Mouse (Mus musculus) liver, embryonic 12.5 days (tissue): ENCODE measurements around the gene Adgrd1. TPM values are rescaled to one million over a fixed set of nuclear protein-coding genes. Genes with fewer than 3 reads are reported as not detected.

ENCODE experiments used
- ATAC-seq: fragments of 200-750 bp; cut with Nextera tagmentation; 2 replicates; pipeline ENCODE4 v1.8.0; 2017; ENCODE audit warnings: moderate number of reproducible peaks, mild to moderate bottlenecking, moderate library complexity
- H3K27ac ChIP-seq: fragments of 300-500 bp; sonication (generic); 2 replicates; pipeline ENCODE4 v1.5.1; 2016; ENCODE audit warnings: mild to moderate bottlenecking
- H3K27me3 ChIP-seq: fragments of 300-500 bp; sonication (generic); replicated peaks from 2 replicates; pipeline ENCODE4 v1.6.1; 2016; ENCODE audit warnings: mild to moderate bottlenecking, moderate library complexity
- H3K36me3 ChIP-seq: fragments of 300-500 bp; sonication (generic); 2 replicates; pipeline ENCODE4 v1.6.1; 2016; ENCODE audit warnings: mild to moderate bottlenecking, moderate library complexity
- H3K4me1 ChIP-seq: fragments of 300-500 bp; sonication (generic); 2 replicates; pipeline ENCODE4 v1.6.1; 2016
- H3K4me2 ChIP-seq: fragments of 300-500 bp; sonication (generic); 2 replicates; pipeline ENCODE4 v1.6.1; 2016; ENCODE audit warnings: mild to moderate bottlenecking, moderate library complexity
- H3K4me3 ChIP-seq: fragments of 300-500 bp; sonication (generic); 2 replicates; pipeline ENCODE4 v1.5.1; 2016; ENCODE audit warnings: mild to moderate bottlenecking, moderate library complexity
- H3K9ac ChIP-seq: fragments of 300-500 bp; sonication (generic); 2 replicates; pipeline ENCODE4 v1.6.1; 2016; ENCODE audit warnings: mild to moderate bottlenecking, moderate library complexity
- H3K9me3 ChIP-seq: fragments of 300-500 bp; sonication (generic); replicated peaks from 2 replicates; pipeline ENCODE4 v1.6.1; 2016; ENCODE audit warnings: mild to moderate bottlenecking, moderate library complexity
- WGBS: fragments of 180-500 bp; shearing (Covaris S2); methylation state at CpG from one replicate; pipeline ENCODE4 v1.1.7; 2016; ENCODE audit not compliant: insufficient replicate concordance; 5-methylcytosine and 5-hydroxymethylcytosine counted together
- polyA plus RNA-seq: library from polyadenylated mRNA; unstranded; fragments of >200 nt; fragmentation: Nextera tagmentation; extraction: Ambion mirVana; gene quantifications from 2 replicates; pipeline ENCODE4 v1.2.1, GENCODE M21; 2016

Adgrd1 gene
- polyA plus RNA-seq: 0.02 and 0.05 TPM in 2 replicates

- ATAC-seq: no peak
- Histone ChIP-seq H3K4me2 (no peak within 1 kb of the TSS), H3K4me1 (no peaks in the 10 kb centered on the region), H3K9me3 (no peaks in the 10 kb centered on the region), H3K36me3 (no peaks in the 10 kb centered on the region), H3K4me3 (no peak within 1 kb of the TSS), H3K27me3 (no peaks in the 10 kb centered on the region), H3K27ac (no peak within 1 kb of the TSS), H3K9ac (no peak within 1 kb of the TSS)
- 42% methylated on average over 6 of the region's 6 CpGs for WGBS
These were observed at the start of gene Adgrd1 for GRCm38 (mm10) chr5:129096511-129096910. Gene Adgrd1 (plus strand): TSS chr5:129096750.

GRCm38 (mm10) chr5:129049372-129049771, 47.2 kb upstream of the Adgrd1 start:
- Histone ChIP-seq H3K9ac (no peak overlapping the region), H3K27me3 (peaks cover 10% of the 10 kb centered on the region; the same call in 1 of the 2 replicates), H3K9me3 (no peaks in the 10 kb centered on the region), H3K4me1 (no peaks in the 10 kb centered on the region), H3K4me3 (no peak overlapping the region), H3K36me3 (no peaks in the 10 kb centered on the region), H3K27ac (no peak overlapping the region), H3K4me2 (no peak overlapping the region)
- 68% methylated on average over 9 of the region's 9 CpGs for WGBS
- no peak for ATAC-seq

- no peak overlapping the region for H3K4me3 ChIP-seq
- H3K4me1 ChIP-seq: no peaks in the 10 kb centered on the region
- ATAC-seq: no peak
- WGBS: 55% methylated on average over 3 of the region's 3 CpGs
- no peaks in the 10 kb centered on the region for H3K9me3 ChIP-seq
- no peak overlapping the region for H3K9ac ChIP-seq
- no peak overlapping the region for H3K27ac ChIP-seq
- H3K27me3 ChIP-seq: peaks cover 10% of the 10 kb centered on the region; the same call in 1 of the 2 replicates
- H3K4me2 ChIP-seq: no peak overlapping the region
- no peaks in the 10 kb centered on the region for H3K36me3 ChIP-seq
These were observed 44.6 kb upstream of the Adgrd1 start for GRCm38 (mm10) chr5:129051910-129052309.

GRCm38 (mm10) chr5:129052636-129053355, 43.8 kb upstream of the Adgrd1 start:
- Histone ChIP-seq H3K9me3 (no peaks in the 10 kb centered on the region), H3K4me3 (no peak overlapping the region), H3K4me2 (no peak overlapping the region), H3K4me1 (no peaks in the 10 kb centered on the region), H3K36me3 (no peaks in the 10 kb centered on the region), H3K9ac (no peak overlapping the region), H3K27ac (no peak overlapping the region), H3K27me3 (peaks cover 10% of the 10 kb centered on the region; the same call in 1 of the 2 replicates)
- ATAC-seq: no peak
- WGBS: 41% methylated on average over 20 of the region's 20 CpGs

GRCm38 (mm10) chr5:129054675-129055284, 41.8 kb upstream of the Adgrd1 start:
- WGBS: 66% methylated on average over 9 of the region's 9 CpGs
- Histone ChIP-seq H3K4me3 (no peak overlapping the region), H3K4me1 (no peaks in the 10 kb centered on the region), H3K36me3 (no peaks in the 10 kb centered on the region), H3K9me3 (no peaks in the 10 kb centered on the region), H3K27me3 (peaks cover 7% of the 10 kb centered on the region; the same call in 1 of the 2 replicates), H3K4me2 (no peak overlapping the region), H3K9ac (no peak overlapping the region), H3K27ac (no peak overlapping the region)
- no peak for ATAC-seq

- Histone ChIP-seq H3K4me3 (no peak overlapping the region), H3K4me1 (no peaks in the 10 kb centered on the region), H3K36me3 (no peaks in the 10 kb centered on the region), H3K27ac (no peak overlapping the region), H3K4me2 (no peak overlapping the region), H3K9me3 (no peaks in the 10 kb centered on the region), H3K27me3 (peaks cover 28% of the 10 kb centered on the region), H3K9ac (no peak overlapping the region)
- WGBS: 69% methylated on average over 3 of the region's 3 CpGs
- ATAC-seq: no peak
These were observed 37.4 kb upstream of the Adgrd1 start for GRCm38 (mm10) chr5:129059116-129059515.

- Histone ChIP-seq H3K9me3 (no peaks in the 10 kb centered on the region), H3K4me3 (no peak overlapping the region), H3K36me3 (no peaks in the 10 kb centered on the region), H3K4me2 (no peak overlapping the region), H3K4me1 (0 out of 2 replicates have a peak, but pooled peaks cover 6% of the 10 kb centered on the region), H3K27ac (no peak overlapping the region), H3K9ac (no peak overlapping the region), H3K27me3 (peaks cover 38% of the 10 kb centered on the region)
- WGBS: 22% methylated on average over 13 of the region's 13 CpGs
- no peak for ATAC-seq
These were observed 35.0 kb upstream of the Adgrd1 start for GRCm38 (mm10) chr5:129061579-129061978.

GRCm38 (mm10) chr5:129063037-129063791, 33.3 kb upstream of the Adgrd1 start:
- no peak for ATAC-seq
- WGBS: 12% methylated on average over 21 of the region's 21 CpGs

GRCm38 (mm10) chr5:129063792-129064087, 32.8 kb upstream of the Adgrd1 start:
- Histone ChIP-seq H3K36me3 (no peaks in the 10 kb centered on the region), H3K4me3 (no peak overlapping the region), H3K27me3 (peaks cover 30% of the 10 kb centered on the region), H3K9ac (no peak overlapping the region), H3K27ac (no peak overlapping the region), H3K4me2 (peak overlapping the region; percentile 18; the same call in 1 of the 2 replicates), H3K9me3 (no peaks in the 10 kb centered on the region), H3K4me1 (0 out of 2 replicates have a peak, but pooled peaks cover 6% of the 10 kb centered on the region)
- WGBS: 37% methylated on average over 8 of the region's 8 CpGs
- no peak for ATAC-seq

More at GRCm38 (mm10) chr5:129063037-129063791, 33.3 kb upstream of the Adgrd1 start:
- no peaks in the 10 kb centered on the region for H3K9me3 ChIP-seq
- peaks cover 30% of the 10 kb centered on the region for H3K27me3 ChIP-seq
- no peak overlapping the region for H3K27ac ChIP-seq
- no peak overlapping the region for H3K4me3 ChIP-seq
- H3K4me1 ChIP-seq: 0 out of 2 replicates have a peak, but pooled peaks cover 6% of the 10 kb centered on the region
- no peak overlapping the region for H3K9ac ChIP-seq
- peak overlapping the region; percentile 18; the same call in 1 of the 2 replicates for H3K4me2 ChIP-seq
- H3K36me3 ChIP-seq: no peaks in the 10 kb centered on the region

GRCm38 (mm10) chr5:129064186-129064585, 32.4 kb upstream of the Adgrd1 start:
- peaks cover 30% of the 10 kb centered on the region for H3K27me3 ChIP-seq
- H3K4me2 ChIP-seq: no peak overlapping the region
- H3K4me1 ChIP-seq: 0 out of 2 replicates have a peak, but pooled peaks cover 6% of the 10 kb centered on the region
- H3K9ac ChIP-seq: no peak overlapping the region
- no peaks in the 10 kb centered on the region for H3K36me3 ChIP-seq
- no peak for ATAC-seq
- H3K9me3 ChIP-seq: no peaks in the 10 kb centered on the region
- no peak overlapping the region for H3K4me3 ChIP-seq
- 74% methylated on average over 11 of the region's 11 CpGs for WGBS
- no peak overlapping the region for H3K27ac ChIP-seq

GRCm38 (mm10) chr5:129065301-129065700, 31.2 kb upstream of the Adgrd1 start:
- WGBS: 53% methylated on average over 12 of the region's 12 CpGs
- Histone ChIP-seq H3K4me2 (no peak overlapping the region), H3K27ac (no peak overlapping the region), H3K9me3 (no peaks in the 10 kb centered on the region), H3K9ac (no peak overlapping the region), H3K27me3 (peaks cover 30% of the 10 kb centered on the region), H3K4me1 (0 out of 2 replicates have a peak, but pooled peaks cover 6% of the 10 kb centered on the region), H3K36me3 (no peaks in the 10 kb centered on the region), H3K4me3 (no peak overlapping the region)
- ATAC-seq: no peak

- 42% methylated on average over 9 of the region's 9 CpGs for WGBS
- Histone ChIP-seq H3K36me3 (no peaks in the 10 kb centered on the region), H3K9me3 (no peaks in the 10 kb centered on the region), H3K27ac (no peak overlapping the region), H3K27me3 (peaks cover 30% of the 10 kb centered on the region), H3K4me1 (0 out of 2 replicates have a peak, but pooled peaks cover 6% of the 10 kb centered on the region), H3K4me2 (no peak overlapping the region), H3K4me3 (no peak overlapping the region), H3K9ac (no peak overlapping the region)
- ATAC-seq: no peak
These were observed 30.6 kb upstream of the Adgrd1 start for GRCm38 (mm10) chr5:129065946-129066345.
